Mouse (Mus musculus) thymus, postnatal 14 days (tissue): ENCODE data around the gene Uba1y.
"Not testable (repeated sequence)": the region's sequence is repeated elsewhere in the genome, so short reads cannot be mapped to it uniquely, and the experiment has no call there.

Source experiments
- DNase-seq: peaks from one replicate; pipeline ENCODE4 v3.0.0; 2021

Gene Uba1y

DNA sequence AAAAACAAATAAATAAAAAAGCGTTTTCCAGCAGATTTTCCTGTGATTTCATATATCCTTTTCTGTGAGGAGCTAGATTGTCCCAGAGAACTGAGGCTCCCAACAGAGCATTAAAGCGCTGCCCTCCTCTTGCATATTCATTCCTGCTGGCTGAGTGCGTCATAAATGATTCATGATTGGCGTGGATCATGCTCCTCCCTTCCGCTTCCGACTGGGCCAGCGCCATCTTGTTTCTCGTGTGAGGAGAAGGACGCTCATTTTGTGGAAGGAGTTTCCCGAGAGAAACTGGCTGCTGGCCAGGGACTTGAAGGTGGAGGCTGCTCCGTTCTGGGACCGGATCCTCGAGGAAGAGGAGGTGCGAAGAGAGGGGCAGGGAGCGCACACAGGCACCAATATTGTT, at the start of gene Uba1y:
TSS of gene Uba1y (plus strand) at position 254 of the 400 bp plus-strand sequence.
- DNase-seq, result no peak

DNA sequence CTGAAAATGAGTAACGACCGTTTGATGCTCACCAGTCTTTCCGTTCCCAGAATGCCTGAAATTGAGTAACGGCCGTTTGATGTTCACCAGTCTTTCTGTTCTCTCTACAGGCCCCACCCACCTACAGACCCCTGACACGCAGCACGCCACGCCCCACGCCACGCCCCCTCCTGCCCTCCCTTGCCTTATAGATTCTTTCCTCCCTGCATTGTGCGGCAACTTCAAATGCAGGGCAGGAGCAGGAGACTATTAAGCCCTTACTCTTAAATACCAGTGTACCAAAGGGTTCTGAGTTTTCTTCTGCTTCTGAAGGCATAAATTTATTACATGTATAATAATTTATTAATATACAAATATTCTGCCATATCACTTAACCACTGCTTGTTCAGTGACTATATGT, 21.1 kb upstream of the Uba1y start, which contains the start of gene Zfy1:
TSS of gene Zfy1 (minus strand) at position 101 of the 400 bp plus-strand sequence.
- DNase-seq, result not testable (repeated sequence)

DNA sequence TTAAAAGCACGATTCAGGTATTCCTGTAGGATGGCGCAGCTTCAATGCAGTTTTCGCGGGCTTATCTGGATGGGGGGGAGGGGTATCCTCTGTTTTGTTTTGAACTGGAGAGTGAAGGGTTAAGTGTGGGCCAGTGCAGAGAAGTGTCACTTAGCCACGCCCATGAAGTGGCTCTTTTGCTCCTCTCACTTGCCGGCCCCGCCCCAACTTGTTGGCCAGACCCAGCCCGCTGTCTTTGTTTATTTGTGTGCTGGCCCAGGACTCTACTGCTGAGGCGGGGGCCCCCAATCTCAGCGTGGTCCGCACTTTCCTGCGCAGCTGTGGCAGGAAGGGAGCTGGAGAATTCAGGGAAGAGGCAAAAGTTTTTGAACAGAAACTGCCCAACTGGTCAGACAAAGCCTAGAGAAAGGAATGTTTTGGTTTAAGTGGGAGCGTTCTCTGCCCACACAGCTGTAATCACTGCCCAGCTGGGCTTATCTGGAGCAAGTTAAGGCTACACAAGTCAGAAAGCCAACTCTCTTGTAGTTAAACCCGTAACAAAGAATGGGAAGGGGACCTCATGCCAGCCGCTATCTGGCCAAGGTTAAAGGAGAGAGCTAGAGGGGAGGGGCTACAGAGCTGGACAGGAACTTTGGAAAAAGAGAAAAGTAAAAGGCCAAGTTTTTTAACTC, 9.3 kb upstream of the Uba1y start:
- no peak for DNase-seq

DNA sequence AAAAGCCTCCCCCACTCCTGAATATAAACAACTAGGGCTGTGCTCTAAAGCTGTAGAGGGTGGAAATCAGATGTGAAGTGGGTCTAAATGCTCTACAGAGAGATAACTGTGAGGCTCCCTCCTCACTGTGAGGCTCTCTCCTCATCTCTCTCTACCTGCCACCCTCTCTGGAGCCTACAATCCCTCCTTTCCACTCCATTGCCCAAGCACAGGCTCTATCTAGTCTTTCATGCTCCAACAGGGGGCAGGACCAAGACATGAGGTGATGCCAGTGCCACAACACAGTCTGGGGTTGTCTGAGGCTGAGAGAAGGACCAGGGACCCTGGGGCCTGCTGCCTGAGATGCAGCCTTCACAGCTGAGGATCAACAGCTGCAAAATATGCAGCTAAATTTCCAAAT, 54.0 kb downstream of the Uba1y start:
- no peak for DNase-seq

DNA sequence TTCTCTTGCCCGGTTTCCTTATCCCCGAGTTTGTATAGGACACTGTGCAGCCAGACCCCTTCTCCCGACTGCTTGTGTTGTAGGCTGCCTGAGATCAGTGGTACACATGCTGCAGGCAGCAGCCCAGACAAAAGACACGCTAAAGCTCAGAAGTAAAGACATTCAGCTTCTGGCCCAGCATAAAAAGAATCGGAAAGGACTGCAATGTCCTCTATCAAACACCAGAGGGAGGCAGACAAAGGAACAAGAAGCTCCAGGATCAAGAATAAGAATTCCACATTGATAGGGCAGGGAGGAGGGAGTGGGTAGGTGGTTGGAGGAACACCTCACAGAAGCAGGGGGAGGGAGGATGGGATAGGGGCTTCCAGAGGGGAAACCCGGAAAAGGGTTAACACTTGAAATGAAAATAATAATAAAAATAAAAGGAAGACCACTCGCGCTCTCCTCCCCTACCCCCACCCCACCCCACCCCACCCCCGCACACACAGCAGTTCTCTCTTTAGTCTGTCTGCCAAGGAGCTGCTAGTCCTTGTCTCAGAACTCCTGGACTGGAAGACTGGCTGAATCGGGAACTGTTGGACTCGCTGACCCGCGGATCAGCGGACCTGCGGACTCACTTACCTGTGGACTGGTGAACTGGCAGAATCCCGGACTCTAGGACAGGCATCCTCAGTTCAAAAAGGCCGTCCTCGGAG, 54.6 kb downstream of the Uba1y start:
- no peak for DNase-seq
